Mouse (Mus musculus) granulocyte monocyte progenitor cell, adult 5-6 weeks (primary cell): ENCODE measurements at regions not wholly inside any gene's neighbourhood (a gene's known extent, or its start where the extent isn't known, plus 50 kb on each side); places are given as distances from the start of the nearest gene placed in this dataset.
A peak's percentile ranks its signal among the peaks of the same experiment; 100 is the strongest.

Source experiments
- ATAC-seq: replicated peaks from 2 replicates; pipeline ENCODE4 v1.8.0; 2016; ENCODE audit warnings: mild to moderate bottlenecking, moderate TSS enrichment, inconsistent platforms; ENCODE audit not compliant: poor library complexity, severe bottlenecking

- ATAC-seq = no peak
Measured at GRCm38 (mm10) chr2:166332748-166333417, 177.4 kb upstream of the Sulf2 start.

- ATAC-seq = no peak
Measured at GRCm38 (mm10) chr2:166331192-166331591, 175.7 kb upstream of the Sulf2 start.

- no peak for ATAC-seq
Measured at GRCm38 (mm10) chr2:166330364-166330763, 174.9 kb upstream of the Sulf2 start.

GRCm38 (mm10) chr2:166329556-166330340 lies 174.3 kb upstream of the Sulf2 start:
- ATAC-seq = no peak

- ATAC-seq = peak; percentile 61
Measured at GRCm38 (mm10) chr2:166326932-166327331, 171.5 kb upstream of the Sulf2 start.

- ATAC-seq = no peak
Measured at GRCm38 (mm10) chr2:166324954-166325353, 169.5 kb upstream of the Sulf2 start.

- ATAC-seq = no peak
Measured at GRCm38 (mm10) chr2:166324439-166324838, 169.0 kb upstream of the Sulf2 start.

GRCm38 (mm10) chr2:166322668-166323043 lies 167.2 kb upstream of the Sulf2 start:
- ATAC-seq = no peak

- no peak for ATAC-seq
Measured at GRCm38 (mm10) chr2:166321992-166322667, 166.7 kb upstream of the Sulf2 start.

GRCm38 (mm10) chr2:166316409-166316916 lies 161.0 kb upstream of the Sulf2 start:
- no peak for ATAC-seq

- ATAC-seq = no peak
Measured at GRCm38 (mm10) chr2:166310438-166310837, 155.0 kb upstream of the Sulf2 start.

GRCm38 (mm10) chr2:166309882-166310281 lies 154.4 kb upstream of the Sulf2 start:
- no peak for ATAC-seq

- ATAC-seq = no peak
Measured at GRCm38 (mm10) chr2:166307551-166307950, 152.1 kb upstream of the Sulf2 start.

- ATAC-seq = no peak
Measured at GRCm38 (mm10) chr2:166305044-166306002, 149.9 kb upstream of the Sulf2 start.

GRCm38 (mm10) chr2:166303854-166304253 lies 148.4 kb upstream of the Sulf2 start:
- ATAC-seq = no peak

- ATAC-seq = no peak
Measured at GRCm38 (mm10) chr2:166301161-166301560, 145.7 kb upstream of the Sulf2 start.

- no peak for ATAC-seq
Measured at GRCm38 (mm10) chr2:166294672-166295071, 139.2 kb upstream of the Sulf2 start.

- ATAC-seq = peak; percentile 49
Measured at GRCm38 (mm10) chr2:166292987-166293386, 137.5 kb upstream of the Sulf2 start.

- ATAC-seq = no peak
Measured at GRCm38 (mm10) chr2:166291266-166291665, 135.8 kb upstream of the Sulf2 start.

GRCm38 (mm10) chr2:166290826-166291225 lies 135.4 kb upstream of the Sulf2 start:
- ATAC-seq = no peak
